Mouse (Mus musculus) heart, postnatal 0 days (tissue): ENCODE data around the gene Wdhd1.

Experiments used
- CTCF ChIP-seq: IDR thresholded peaks from 2 replicates; pipeline ENCODE4 v1.5.1; 2016; ENCODE audit warnings: antibody characterized with exemption, control low read depth, low read depth
- EP300 ChIP-seq: IDR thresholded peaks from 2 replicates; pipeline ENCODE4 v1.6.1; 2016; ENCODE audit warnings: antibody characterized with exemption, low read depth

- TF ChIP-seq CTCF (no peak), EP300 (no peak)
Measured at GRCm38 (mm10) chr14:47240600-47240999, 36.1 kb downstream of the Wdhd1 start.
